Mouse (Mus musculus): ENCODE data around the gene Fa2h. TPM values are rescaled to one million over a fixed set of nuclear protein-coding genes. Genes with fewer than 3 reads are reported as not detected.
A peak's percentile ranks its signal among the peaks of the same experiment; 100 is the strongest.
"Not testable (repeated sequence)": the region's sequence is repeated elsewhere in the genome, so short reads cannot be mapped to it uniquely, and the experiment has no call there.

Gene Fa2h
- total RNA-seq, 2 experiments from 2014 or later = 12.2 to 14.6 TPM

DNA sequence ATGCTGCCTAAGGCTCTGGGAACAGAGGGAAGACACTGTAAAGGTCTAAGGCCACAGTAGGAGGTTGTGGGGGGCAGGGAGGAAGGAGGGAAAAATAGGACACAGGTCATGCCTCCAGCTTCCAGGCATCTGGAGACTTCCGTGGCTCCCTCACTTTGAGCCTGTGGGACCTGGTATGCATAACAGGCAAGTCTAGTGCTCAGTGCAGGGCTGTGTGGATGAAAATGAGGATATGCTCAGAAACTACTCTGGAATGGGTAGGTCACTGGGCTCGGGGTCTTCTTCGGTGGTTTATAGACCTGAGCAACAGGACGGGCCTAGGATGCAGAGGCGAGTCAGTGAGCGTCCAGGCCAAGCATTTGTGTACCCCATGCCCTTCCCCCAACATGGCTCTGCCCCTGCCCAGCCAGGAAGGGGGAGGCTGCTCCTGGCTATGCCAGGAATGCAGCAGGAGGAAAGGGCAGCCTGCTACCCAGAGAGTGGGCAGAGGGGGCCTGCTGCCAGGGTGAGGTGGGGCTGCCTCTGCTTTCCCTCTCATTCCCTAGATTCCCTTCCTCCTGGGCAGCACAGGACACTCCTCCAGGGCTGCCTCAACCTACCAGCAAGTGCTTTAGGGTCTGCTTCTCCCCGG is 32.9 kb downstream of the Fa2h start:
- no peak for DNase-seq (ENCODE audit: low spot score in 2 of 2)

DNA sequence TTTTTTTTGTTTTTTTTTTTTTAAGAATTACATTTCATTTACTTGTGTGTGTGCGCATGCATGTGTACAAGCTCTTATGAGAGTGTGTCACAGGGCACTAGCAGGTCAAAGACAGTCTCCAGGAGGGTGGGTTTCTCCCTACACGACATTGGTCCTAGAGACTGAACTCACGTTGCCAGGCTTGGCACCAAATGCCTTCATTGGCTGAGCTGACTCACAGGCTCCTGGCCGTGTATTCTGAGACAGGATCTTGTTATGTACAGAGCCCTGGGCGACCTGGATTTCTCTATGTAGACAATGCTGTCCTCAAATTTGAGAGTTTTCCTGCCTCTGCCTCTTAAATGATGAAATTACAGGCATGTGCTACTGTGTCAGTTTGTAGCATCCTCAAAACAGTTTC is 33.7 kb downstream of the Fa2h start:
- no peak for DNase-seq (ENCODE audit: low spot score in 2 of 2)

- no peak for DNase-seq (ENCODE audit: low spot score in 2 of 2)
Observed at GRCm38 (mm10) chr8:111358905-111359304, 34.7 kb downstream of the Fa2h start.

GRCm38 (mm10) chr8:111357433-111357832 is 36.2 kb downstream of the Fa2h start:
- no peak for DNase-seq (ENCODE audit: low spot score in 2 of 2)

DNA sequence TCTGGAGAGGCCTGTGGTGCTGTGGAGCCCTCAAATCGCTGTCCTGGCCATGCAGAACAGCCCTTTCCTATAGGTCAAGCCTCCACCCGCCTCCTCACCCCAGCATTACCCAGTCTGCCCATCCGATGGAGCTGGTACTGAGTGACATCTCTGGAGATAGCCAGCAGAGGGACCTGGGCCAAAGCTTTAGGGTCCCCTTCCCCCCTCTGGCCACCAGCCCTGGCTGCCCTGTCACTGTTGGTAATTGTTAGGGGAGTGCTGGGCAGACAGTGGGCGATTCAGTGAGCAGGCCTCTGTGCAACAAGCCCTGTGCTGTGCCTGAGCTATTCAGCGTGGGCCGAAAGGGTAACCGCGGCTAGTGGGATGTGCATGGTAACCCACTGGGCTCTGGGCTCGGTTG is 40.1 kb downstream of the Fa2h start:
- DNase-seq (ENCODE audit: low spot score in 2 of 2) = peak; percentile 19 to 27

DNA sequence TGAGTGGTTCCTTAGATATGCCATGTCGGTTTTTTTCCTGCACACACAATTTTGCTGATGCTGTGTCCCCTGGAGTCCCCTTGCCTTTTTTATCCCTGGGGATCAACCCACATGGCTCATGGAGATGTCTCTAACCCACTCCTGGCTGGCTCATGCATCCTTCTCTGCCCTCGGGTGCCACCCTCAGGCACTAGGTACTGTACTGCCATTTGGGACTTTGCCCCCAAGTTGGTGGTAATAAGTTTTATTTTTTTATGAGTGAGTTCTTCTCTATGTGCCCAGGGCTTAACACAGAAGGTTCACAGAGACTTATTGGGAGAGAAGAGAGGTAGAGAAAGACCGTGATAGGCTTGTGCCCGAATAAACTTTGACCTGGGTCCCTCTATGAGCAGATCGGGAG is 41.3 kb downstream of the Fa2h start:
- no peak for DNase-seq (ENCODE audit: low spot score in 2 of 2)

DNA sequence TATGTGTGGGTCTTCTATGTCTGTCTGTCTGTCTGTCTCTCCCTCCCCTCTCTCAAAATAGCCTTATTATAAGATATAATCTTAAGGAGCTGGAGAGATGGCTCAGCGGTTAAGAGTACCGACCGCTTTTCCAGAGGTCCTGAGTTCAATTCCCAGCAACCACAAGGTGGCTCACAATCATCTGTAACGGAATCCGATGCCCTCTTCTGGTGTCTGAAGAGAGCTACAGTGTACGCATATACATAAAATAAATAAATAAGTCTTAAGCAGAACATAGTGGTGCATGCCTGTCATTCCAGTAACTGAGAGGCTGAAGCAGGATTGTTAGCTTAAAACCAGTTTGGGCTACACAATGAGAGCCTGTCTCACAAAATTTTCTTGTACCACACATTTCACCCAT is 43.0 kb downstream of the Fa2h start:
- no peak for DNase-seq (ENCODE audit: low spot score in 2 of 2)

GRCm38 (mm10) chr8:111343225-111343624 is 50.4 kb downstream of the Fa2h start:
- DNase-seq (ENCODE audit: low spot score in 2 of 2) = peak; percentile 82 to 89

- DNase-seq (ENCODE audit: low spot score in 2 of 2) = no peak
Observed at GRCm38 (mm10) chr8:111340186-111340585, 53.4 kb downstream of the Fa2h start.

GRCm38 (mm10) chr8:111338370-111339208 is 55.0 kb downstream of the Fa2h start:
- no peak for DNase-seq (ENCODE audit: low spot score in 2 of 2)

GRCm38 (mm10) chr8:111337890-111338347 is 55.7 kb downstream of the Fa2h start, which contains the start of gene Mlkl:
Gene Mlkl, minus strand, starts transcription at chr8:111338177.
- DNase-seq (ENCODE audit: low spot score in 2 of 2) = no peak

- DNase-seq (ENCODE audit: low spot score in 2 of 2) = no peak
Observed at GRCm38 (mm10) chr8:111337311-111337889, 56.2 kb downstream of the Fa2h start.

GRCm38 (mm10) chr8:111336692-111337091 is 56.9 kb downstream of the Fa2h start:
- DNase-seq (ENCODE audit: low spot score in 2 of 2) = no peak

DNA sequence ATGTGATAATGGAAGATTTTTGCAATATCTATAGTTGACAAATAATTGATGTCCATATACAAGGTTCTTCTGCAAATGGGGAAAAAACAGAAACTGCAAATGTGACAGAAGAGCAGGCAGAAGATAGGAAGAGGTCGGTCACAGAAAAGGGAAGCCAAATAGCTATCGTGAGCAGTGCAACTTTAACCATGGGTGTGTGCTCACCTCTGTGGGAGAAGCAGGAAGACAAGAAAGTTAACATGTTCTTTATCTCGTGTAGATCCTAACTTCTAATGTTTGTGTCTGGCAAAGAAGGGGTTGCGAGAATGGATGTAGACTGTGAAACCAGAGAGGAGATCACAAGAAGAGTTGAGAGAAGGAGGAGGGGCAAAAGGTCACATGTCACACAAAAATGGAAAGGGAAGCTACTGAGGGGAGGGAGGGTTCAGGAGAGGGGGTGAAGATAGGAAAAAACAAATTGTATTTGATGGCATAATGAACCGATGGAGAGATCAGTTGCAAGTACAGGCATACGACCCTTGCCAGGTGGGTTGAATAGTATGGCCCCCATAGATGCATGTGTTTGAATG is 68.3 kb downstream of the Fa2h start:
- no peak for DNase-seq (ENCODE audit: low spot score in 2 of 2)

GRCm38 (mm10) chr8:111314729-111315128 is 78.9 kb downstream of the Fa2h start:
- no peak for DNase-seq (ENCODE audit: low spot score in 2 of 2)

DNA sequence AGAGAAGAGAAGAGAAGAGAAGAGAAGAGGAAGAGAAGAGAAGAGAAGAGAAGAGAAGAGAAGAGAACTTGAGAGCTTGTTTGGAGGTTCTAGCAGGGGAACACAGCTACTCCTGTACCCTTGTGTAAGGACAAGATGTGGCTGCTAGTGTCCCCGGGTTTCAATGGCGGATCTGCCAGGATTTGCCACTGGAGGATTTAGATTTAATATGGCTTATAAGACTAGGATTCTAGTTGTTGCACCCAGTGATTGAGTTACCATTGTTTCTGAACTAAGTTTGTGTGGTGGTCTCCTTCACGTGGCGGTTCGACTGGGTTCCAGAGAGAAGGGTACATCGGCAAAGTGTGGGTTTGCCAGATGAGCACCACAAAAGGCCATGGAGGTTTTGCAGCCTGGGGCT is 79.7 kb downstream of the Fa2h start:
- not testable (repeated sequence) for DNase-seq (ENCODE audit: low spot score in 2 of 2)

GRCm38 (mm10) chr8:111312758-111313162 is 80.9 kb downstream of the Fa2h start:
- no peak for DNase-seq (ENCODE audit: low spot score in 2 of 2)

DNA sequence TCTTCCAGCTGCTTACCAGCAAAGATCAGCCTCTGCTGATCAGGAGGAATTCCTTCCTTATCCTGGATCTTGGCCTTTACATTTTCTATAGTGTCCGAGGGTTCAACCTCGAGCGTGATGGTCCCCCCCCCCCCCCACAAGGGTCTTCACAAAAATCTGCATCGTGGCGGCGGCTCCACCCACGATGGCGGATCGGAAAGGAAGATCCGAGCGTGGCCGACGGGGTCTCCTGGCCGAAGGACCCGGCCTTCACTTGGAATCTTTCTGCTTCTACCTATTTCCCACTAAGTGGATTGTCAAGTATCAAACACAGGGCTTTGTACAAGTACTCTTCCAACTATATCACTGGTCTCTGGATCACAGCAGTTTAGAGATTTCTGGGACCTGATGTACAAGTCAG is 83.6 kb downstream of the Fa2h start:
- not testable (repeated sequence) for DNase-seq (ENCODE audit: low spot score in 2 of 2)

GRCm38 (mm10) chr8:111305031-111305730 is 88.4 kb downstream of the Fa2h start:
- no peak for DNase-seq (ENCODE audit: low spot score in 2 of 2)

- DNase-seq (ENCODE audit: low spot score in 2 of 2) = no peak
Observed at GRCm38 (mm10) chr8:111304359-111304758, 89.3 kb downstream of the Fa2h start.

Measured in left cerebral cortex, adult 18-20 months (tissue).